23 mouse cellular contexts compared by ENCODE assay signal in the genomic region with DNA sequence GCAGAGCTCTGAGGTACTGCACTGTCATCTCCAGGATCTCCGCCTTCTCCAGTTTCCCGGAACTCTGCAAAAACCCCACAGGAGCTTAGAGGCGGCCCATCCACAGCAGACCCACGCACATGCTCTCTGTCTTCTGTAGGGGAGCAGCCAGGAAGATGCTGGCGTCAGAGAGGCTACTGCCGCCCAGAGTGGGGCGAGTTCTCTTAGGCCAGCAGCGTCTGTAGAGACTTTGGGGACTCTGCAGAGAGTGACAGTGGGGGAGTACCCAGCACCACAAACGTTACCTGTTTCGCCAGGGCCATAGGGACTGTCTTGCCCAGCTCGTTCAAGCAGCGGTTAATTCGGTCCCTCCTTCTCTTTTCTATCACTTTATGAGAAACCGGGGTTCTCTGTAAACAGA. TPM values are rescaled to one million over a fixed set of nuclear protein-coding genes. Genes with fewer than 3 reads are reported as not detected.
DNase-seq lines count a peak whose midpoint lies in the region; ATAC-seq lines count a peak whose summit lies in the region.
"Had no signal": no experiment of that assay in that cellular context is flagged by ENCODE, and none has a peak within 500 bp of the region (broad histone marks: within the 10 kb centered on the region; RNA-seq: fewer than 3 reads in every experiment).

No protein-coding gene starts in this region.

- no peak for DNase-seq in heart, embryonic 10.5 days (ENCODE audit: low spot score)
- DNase-seq in heart, adult 9 months (ENCODE audit: low spot score in 2 of 2), result no peak
- peak; percentile 14 for DNase-seq in right cerebral cortex, adult 18-20 months
- DNase-seq in right cerebral cortex, postnatal 14 days, result no peak
- DNase-seq in embryo, embryonic 9.5 days (ENCODE audit: extremely low spot score), result no peak
- no peak for DNase-seq in left cerebral cortex, adult 8-10 months (ENCODE audit: low spot score in 2 of 2)
- DNase-seq: cerebellum, postnatal 10 days; kidney, postnatal 14 days; left cerebral cortex, postnatal 4 days; lung, postnatal 10 days; retina, postnatal 1 day; thymus, adult 18-20 months had no signal

- no peak overlapping the region for H3K27ac ChIP-seq in heart, embryonic 10.5 days
- H3K27ac ChIP-seq in heart, embryonic 16.5 days (ENCODE audit: low read length), result no peak overlapping the region
- H3K27ac ChIP-seq: hindbrain, embryonic 12.5 days; liver, embryonic 14.5 days; neural tube, embryonic 13.5 days had no signal

- H3K4me1 ChIP-seq in heart, embryonic 10.5 days, result peaks cover 26% of the 10 kb centered on the region
- peaks cover 2% of the 10 kb centered on the region; the same call in 1 of the 2 replicates for H3K4me1 ChIP-seq in heart, embryonic 16.5 days (ENCODE audit: control insufficient read depth, insufficient read depth, low read length)

- H3K4me3 ChIP-seq in heart, embryonic 10.5 days, result peak overlapping the region; percentile 12; the same call in 1 of the 2 replicates
- H3K4me3 ChIP-seq in heart, embryonic 16.5 days (ENCODE audit: low read length), result peak overlapping the region; percentile 30; the same call in 1 of the 2 replicates
- H3K4me3 ChIP-seq: hindbrain, embryonic 12.5 days; neural tube, embryonic 13.5 days had no signal

- ATAC-seq in heart, embryonic 16.5 days (replicated peaks; ENCODE audit: extremely low read depth, insufficient read depth, low FRiP score), result no peak
- ATAC-seq in erythroid progenitor cell, adult 5-6 weeks (replicated peaks; ENCODE audit: low FRiP score, poor library complexity, severe bottlenecking), result no peak
- ATAC-seq: intestine, postnatal 0 days had no signal

- no peaks in the 10 kb centered on the region for H3K9me3 ChIP-seq in heart, embryonic 10.5 days
- no peaks in the 10 kb centered on the region for H3K9me3 ChIP-seq in heart, embryonic 16.5 days (replicated peaks; ENCODE audit: control insufficient read depth, low read length)
- H3K9me3 ChIP-seq: G1E; hindbrain, embryonic 12.5 days; neural tube, embryonic 13.5 days had no signal

- H3K9ac ChIP-seq in heart, embryonic 16.5 days (ENCODE audit: low read length), result no peak overlapping the region
- H3K9ac ChIP-seq: hindbrain, embryonic 12.5 days; liver, embryonic 14.5 days; neural tube, embryonic 13.5 days had no signal

- no peaks in the 10 kb centered on the region for H3K36me3 ChIP-seq in heart, embryonic 10.5 days
- H3K36me3 ChIP-seq in heart, embryonic 16.5 days (ENCODE audit: control insufficient read depth, insufficient read depth), result no peaks in the 10 kb centered on the region
- H3K36me3 ChIP-seq: G1E; hindbrain, embryonic 12.5 days; neural tube, embryonic 13.5 days had no signal

- WGBS in heart, embryonic 10.5 days, result 2% methylated on average over 14 of the region's 14 CpGs
- 3% methylated on average over 14 of the region's 14 CpGs for WGBS in heart, embryonic 16.5 days

- peaks cover 100% of the 10 kb centered on the region for H3K27me3 ChIP-seq in heart, embryonic 10.5 days (ENCODE audit: insufficient read depth, poor library complexity, severe bottlenecking)
- H3K27me3 ChIP-seq in heart, embryonic 16.5 days (ENCODE audit: control insufficient read depth, insufficient read depth, low read length), result peaks cover 89% of the 10 kb centered on the region

- peak overlapping the region; percentile 1; the same call in 1 of the 2 replicates for H3K4me2 ChIP-seq in heart, embryonic 16.5 days (ENCODE audit: low read depth, low read length)
- H3K4me2 ChIP-seq: hindbrain, embryonic 12.5 days had no signal

RNA-seq across cellular contexts. Expression of a gene that starts 1.3 kb away (rescaled TPM):
- not detected in 2 replicates for polyA plus RNA-seq in heart, embryonic 10.5 days (2016; fragmentation: Nextera tagmentation; extraction: Ambion mirVana)
- polyA plus RNA-seq in heart, embryonic 16.5 days (2015; fragmentation: Nextera tagmentation; extraction: Ambion mirVana), result not detected in 2 replicates
- under 1 TPM in 1 of 4 experiments, not detected in 3; 0.63 TPM for total RNA-seq in left cerebral cortex, adult 8-10 months (2022)
- not detected in 2 replicates for total RNA-seq in erythroid progenitor cell, adult 5-6 weeks (2015; ENCODE audit: low replicate concordance)
- not detected in 2 replicates for total RNA-seq in erythroid progenitor cell, adult 5-6 weeks (2017; ENCODE audit: low replicate concordance)
- total RNA-seq: adrenal gland, postnatal 25 days; megakaryocyte-erythroid progenitor cell, adult 5-6 weeks had no signal
- polyA plus RNA-seq: C2C12; G1E; intestine, postnatal 0 days; liver, embryonic 14.5 days; spleen, adult 2 months had no signal
